Mouse (Mus musculus): ENCODE measurements around the gene Skp2. TPM values are rescaled to one million over a fixed set of nuclear protein-coding genes. Genes with fewer than 3 reads are reported as not detected.

Gene Skp2
- polyA plus RNA-seq, 1 experiment, result 0.91 TPM

GRCm38 (mm10) chr15:9086813-9087212 is 68.4 kb downstream of the Skp2 start:
- Histone ChIP-seq H3K36me3 (ENCODE audit: control insufficient read depth, insufficient read depth, low read length) (0 out of 2 replicates have a peak, but pooled peaks cover 2% of the 10 kb centered on the region), H3K27me3 (ENCODE audit: control insufficient read depth, insufficient read depth, low read length) (no peaks in the 10 kb centered on the region), H3K27ac (ENCODE audit: insufficient read depth, low read depth, low read length) (peak overlapping the region; percentile 32; the same call in 1 of the 2 replicates), H3K4me1 (ENCODE audit: control insufficient read depth, insufficient read depth, insufficient read length, low read length) (peaks cover 13% of the 10 kb centered on the region), H3K4me3 (ENCODE audit: low read depth, low read length) (no peak overlapping the region)
- WGBS, result 61% methylated on average over 11 of the region's 11 CpGs
- no peak for TF ChIP-seq CTCF (IDR thresholded peaks at IDR 0.05; ENCODE audit: extremely low read depth, insufficient read length, insufficient replicate concordance, low read depth, low read length)
- no peak for TF ChIP-seq POLR2A (IDR thresholded peaks at IDR 0.05; ENCODE audit: low read depth, low read length)

GRCm38 (mm10) chr15:9082753-9083152 is 72.5 kb downstream of the Skp2 start:
- H3K4me1 ChIP-seq (ENCODE audit: control insufficient read depth, insufficient read depth, insufficient read length, low read length), result peaks cover 6% of the 10 kb centered on the region; the same call in 1 of the 2 replicates
- 53% methylated on average over 9 of the region's 9 CpGs for WGBS
- no peaks in the 10 kb centered on the region for H3K27me3 ChIP-seq (ENCODE audit: control insufficient read depth, insufficient read depth, low read length)
- no peak overlapping the region for H3K4me3 ChIP-seq (ENCODE audit: low read depth, low read length)
- H3K36me3 ChIP-seq (ENCODE audit: control insufficient read depth, insufficient read depth, low read length), result no peaks in the 10 kb centered on the region
- H3K27ac ChIP-seq (ENCODE audit: insufficient read depth, low read depth, low read length), result no peak overlapping the region
- TF ChIP-seq CTCF (IDR thresholded peaks at IDR 0.05; ENCODE audit: extremely low read depth, insufficient read length, insufficient replicate concordance, low read depth, low read length) (no peak), POLR2A (IDR thresholded peaks at IDR 0.05; ENCODE audit: low read depth, low read length) (no peak)

- 73% methylated on average over 3 of the region's 3 CpGs for WGBS
- TF ChIP-seq POLR2A (IDR thresholded peaks at IDR 0.05; ENCODE audit: low read depth, low read length) (no peak), CTCF (IDR thresholded peaks at IDR 0.05; ENCODE audit: extremely low read depth, insufficient read length, insufficient replicate concordance, low read depth, low read length) (no peak)
- H3K36me3 ChIP-seq (ENCODE audit: control insufficient read depth, insufficient read depth, low read length), result no peaks in the 10 kb centered on the region
- H3K27ac ChIP-seq (ENCODE audit: insufficient read depth, low read depth, low read length), result no peak overlapping the region
- no peaks in the 10 kb centered on the region for H3K27me3 ChIP-seq (ENCODE audit: control insufficient read depth, insufficient read depth, low read length)
- H3K4me1 ChIP-seq (ENCODE audit: control insufficient read depth, insufficient read depth, insufficient read length, low read length), result peaks cover 6% of the 10 kb centered on the region; the same call in 1 of the 2 replicates
- no peak overlapping the region for H3K4me3 ChIP-seq (ENCODE audit: low read depth, low read length)
Measured at GRCm38 (mm10) chr15:9081294-9081693, 73.9 kb downstream of the Skp2 start.

GRCm38 (mm10) chr15:9080206-9080605 is 75.0 kb downstream of the Skp2 start:
- Histone ChIP-seq H3K36me3 (ENCODE audit: control insufficient read depth, insufficient read depth, low read length) (no peaks in the 10 kb centered on the region), H3K4me1 (ENCODE audit: control insufficient read depth, insufficient read depth, insufficient read length, low read length) (peaks cover 8% of the 10 kb centered on the region; the same call in 1 of the 2 replicates), H3K27ac (ENCODE audit: insufficient read depth, low read depth, low read length) (no peak overlapping the region), H3K27me3 (ENCODE audit: control insufficient read depth, insufficient read depth, low read length) (no peaks in the 10 kb centered on the region), H3K4me3 (ENCODE audit: low read depth, low read length) (no peak overlapping the region)
- TF ChIP-seq POLR2A (IDR thresholded peaks at IDR 0.05; ENCODE audit: low read depth, low read length), result no peak
- no peak for TF ChIP-seq CTCF (IDR thresholded peaks at IDR 0.05; ENCODE audit: extremely low read depth, insufficient read length, insufficient replicate concordance, low read depth, low read length)
- 27% methylated on average over 4 of the region's 4 CpGs for WGBS

- no peak for TF ChIP-seq CTCF (IDR thresholded peaks at IDR 0.05; ENCODE audit: extremely low read depth, insufficient read length, insufficient replicate concordance, low read depth, low read length)
- no peak for TF ChIP-seq POLR2A (IDR thresholded peaks at IDR 0.05; ENCODE audit: low read depth, low read length)
- no peaks in the 10 kb centered on the region for H3K27me3 ChIP-seq (ENCODE audit: control insufficient read depth, insufficient read depth, low read length)
- no peak overlapping the region for H3K4me3 ChIP-seq (ENCODE audit: low read depth, low read length)
- 32% methylated on average over 5 of the region's 5 CpGs for WGBS
- H3K27ac ChIP-seq (ENCODE audit: insufficient read depth, low read depth, low read length), result no peak overlapping the region
- H3K4me1 ChIP-seq (ENCODE audit: control insufficient read depth, insufficient read depth, insufficient read length, low read length), result peaks cover 10% of the 10 kb centered on the region; the same call in 1 of the 2 replicates
- no peaks in the 10 kb centered on the region for H3K36me3 ChIP-seq (ENCODE audit: control insufficient read depth, insufficient read depth, low read length)
Measured at GRCm38 (mm10) chr15:9079626-9080025, 75.6 kb downstream of the Skp2 start.

GRCm38 (mm10) chr15:9078481-9079300 is 76.5 kb downstream of the Skp2 start:
- 32% methylated on average over 12 of the region's 12 CpGs for WGBS
- Histone ChIP-seq H3K4me1 (ENCODE audit: control insufficient read depth, insufficient read depth, insufficient read length, low read length) (peaks cover 12% of the 10 kb centered on the region; the same call in 1 of the 2 replicates), H3K27ac (ENCODE audit: insufficient read depth, low read depth, low read length) (peak overlapping the region; percentile 9; the same call in 1 of the 2 replicates)

GRCm38 (mm10) chr15:9075608-9076200 is 79.5 kb downstream of the Skp2 start:
- TF ChIP-seq POLR2A (IDR thresholded peaks at IDR 0.05; ENCODE audit: low read depth, low read length), result no peak
- no peak for TF ChIP-seq CTCF (IDR thresholded peaks at IDR 0.05; ENCODE audit: extremely low read depth, insufficient read length, insufficient replicate concordance, low read depth, low read length)
- H3K4me1 ChIP-seq (ENCODE audit: control insufficient read depth, insufficient read depth, insufficient read length, low read length), result peaks cover 12% of the 10 kb centered on the region
- no peak overlapping the region for H3K4me3 ChIP-seq (ENCODE audit: low read depth, low read length)
- H3K27ac ChIP-seq (ENCODE audit: insufficient read depth, low read depth, low read length), result no peak overlapping the region
- WGBS, result 45% methylated on average over 14 of the region's 14 CpGs
- H3K36me3 ChIP-seq (ENCODE audit: control insufficient read depth, insufficient read depth, low read length), result no peaks in the 10 kb centered on the region
- H3K27me3 ChIP-seq (ENCODE audit: control insufficient read depth, insufficient read depth, low read length), result no peaks in the 10 kb centered on the region

More at GRCm38 (mm10) chr15:9078481-9079300, 76.5 kb downstream of the Skp2 start:
- H3K27me3 ChIP-seq (ENCODE audit: control insufficient read depth, insufficient read depth, low read length), result no peaks in the 10 kb centered on the region
- H3K4me3 ChIP-seq (ENCODE audit: low read depth, low read length), result no peak overlapping the region
- no peaks in the 10 kb centered on the region for H3K36me3 ChIP-seq (ENCODE audit: control insufficient read depth, insufficient read depth, low read length)
- TF ChIP-seq CTCF (IDR thresholded peaks at IDR 0.05; ENCODE audit: extremely low read depth, insufficient read length, insufficient replicate concordance, low read depth, low read length) (no peak), POLR2A (IDR thresholded peaks at IDR 0.05; ENCODE audit: low read depth, low read length) (no peak)
